Mouse (Mus musculus): ENCODE results near the gene Preb.
A peak's percentile ranks its signal among the peaks of the same experiment; 100 is the strongest.

Gene Preb

DNA sequence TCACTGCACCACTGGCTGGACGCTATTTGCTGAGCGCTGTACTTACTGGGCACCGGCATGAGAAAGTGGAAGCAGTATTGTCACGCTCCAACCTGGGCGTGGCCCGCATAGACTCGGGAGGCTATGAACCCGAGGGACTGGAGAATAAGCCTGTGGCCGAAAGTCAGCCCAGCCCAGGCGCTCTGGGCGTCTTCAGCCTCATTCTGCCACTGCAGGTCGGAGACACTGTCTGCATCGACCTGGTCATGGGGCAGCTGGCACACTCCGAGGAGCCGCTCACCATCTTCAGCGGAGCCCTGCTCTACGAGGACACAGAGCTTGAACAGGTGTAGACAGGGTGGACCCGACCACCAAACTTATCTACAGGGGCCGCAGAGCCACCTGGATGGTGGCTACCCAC lies 39.5 kb downstream of the Preb start:
- DNase-seq: peak; percentile 65

DNA sequence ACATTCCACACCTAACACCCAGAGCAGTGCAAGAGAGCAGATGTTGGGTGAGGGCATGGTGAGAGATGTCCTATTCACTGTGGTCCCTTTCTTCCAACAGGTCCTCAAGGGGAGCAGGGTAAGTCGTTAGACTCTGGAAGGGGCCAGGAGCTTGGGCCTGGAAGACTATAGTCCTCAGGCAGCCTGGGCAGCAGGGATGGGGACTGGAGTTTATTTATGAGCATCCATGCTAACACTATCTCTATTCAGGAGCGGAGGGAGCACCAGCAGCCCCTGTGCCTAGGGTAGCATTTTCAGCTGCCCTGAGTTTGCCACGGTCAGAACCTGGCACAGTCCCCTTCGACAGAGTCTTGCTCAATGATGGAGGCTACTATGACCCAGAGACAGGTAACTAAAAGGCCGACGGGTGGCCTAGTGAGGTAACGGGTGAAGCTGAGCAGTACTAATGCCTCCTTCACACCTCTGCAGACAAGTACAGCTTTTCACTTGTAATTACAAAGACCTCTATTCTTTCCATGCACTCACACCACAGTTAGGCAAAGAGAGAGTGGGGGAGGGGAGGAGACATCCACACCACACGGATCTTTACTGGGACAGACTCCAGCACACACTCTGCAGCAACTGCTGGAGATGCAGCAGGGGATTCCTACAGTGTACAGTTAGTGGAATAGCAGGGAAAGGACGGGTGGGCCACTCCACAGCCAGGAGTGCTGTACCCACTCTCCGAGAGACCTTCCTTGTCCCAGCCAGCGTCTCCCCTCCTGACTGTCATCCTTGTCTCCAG lies 40.1 kb downstream of the Preb start:
- DNase-seq: no peak

DNA sequence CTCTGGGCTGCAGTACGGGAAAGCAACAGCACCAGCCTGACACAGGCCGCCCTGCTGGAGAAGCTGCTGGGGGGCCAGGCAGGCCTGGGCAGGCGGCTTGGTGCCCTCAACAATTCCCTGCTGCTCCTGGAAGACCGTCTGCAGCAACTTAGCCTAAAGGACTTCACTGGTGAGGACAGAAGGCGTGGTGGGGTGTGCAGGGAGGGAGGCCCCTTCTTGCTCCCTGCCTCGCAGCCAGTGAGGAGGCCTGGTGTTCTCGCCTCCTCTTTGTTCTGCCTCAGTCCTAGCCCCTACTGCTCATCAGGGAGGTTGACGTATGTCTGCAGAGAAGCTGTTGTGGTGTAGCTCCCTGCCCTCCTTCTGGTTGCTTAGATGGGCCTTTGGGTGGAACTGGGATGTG lies 41.5 kb downstream of the Preb start:
- DNase-seq: no peak

DNA sequence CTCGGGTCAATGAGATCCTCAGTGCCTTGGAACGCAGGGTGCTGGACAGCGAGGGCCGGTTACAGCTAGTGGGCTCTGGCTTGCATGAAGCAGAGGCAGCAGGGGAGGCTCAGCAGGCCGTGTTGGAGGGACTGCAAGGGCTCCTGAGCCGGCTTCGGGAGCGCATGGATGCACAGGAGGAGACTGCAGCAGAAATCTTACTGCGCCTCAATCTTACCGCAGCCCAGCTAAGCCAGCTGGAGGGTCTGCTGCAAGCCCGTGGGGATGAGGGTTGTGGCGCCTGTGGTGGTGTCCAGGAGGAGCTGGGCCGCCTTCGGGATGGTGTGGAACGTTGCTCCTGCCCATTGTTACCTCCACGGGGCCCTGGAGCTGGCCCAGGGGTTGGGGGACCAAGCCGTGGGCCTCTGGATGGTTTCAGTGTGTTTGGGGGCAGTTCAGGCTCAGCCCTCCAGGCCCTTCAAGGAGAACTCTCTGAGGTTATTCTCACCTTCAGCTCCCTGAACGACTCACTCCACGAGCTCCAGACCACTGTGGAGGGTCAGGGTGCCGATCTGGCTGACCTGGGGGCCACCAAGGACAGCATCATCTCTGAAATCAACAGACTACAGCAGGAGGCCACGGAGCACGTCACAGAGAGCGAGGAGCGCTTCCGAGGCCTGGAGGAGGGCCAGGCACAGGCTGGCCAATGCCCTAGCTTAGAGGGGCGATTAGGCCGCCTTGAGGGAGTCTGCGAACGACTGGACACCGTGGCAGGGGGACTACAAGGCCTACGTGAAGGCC lies 42.1 kb downstream of the Preb start:
- DNase-seq: no peak

DNA sequence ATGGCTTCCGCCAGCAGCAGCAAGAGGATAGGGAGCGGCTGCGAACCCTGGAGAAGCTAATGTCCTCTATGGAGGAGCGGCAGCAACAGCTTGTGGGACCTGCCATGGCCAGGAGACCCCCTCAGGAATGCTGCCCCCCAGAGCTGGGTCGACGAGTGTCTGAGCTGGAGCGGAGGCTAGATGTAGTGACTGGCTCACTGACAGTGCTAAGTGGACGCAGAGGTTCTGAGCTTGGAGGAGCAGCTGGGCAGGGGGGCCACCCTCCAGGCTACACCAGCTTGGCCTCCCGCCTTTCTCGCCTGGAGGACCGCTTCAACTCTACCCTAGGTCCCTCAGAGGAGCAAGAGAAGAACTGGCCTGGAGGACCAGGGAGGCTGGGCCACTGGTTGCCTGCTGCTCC lies 42.8 kb downstream of the Preb start:
- no peak for DNase-seq

DNA sequence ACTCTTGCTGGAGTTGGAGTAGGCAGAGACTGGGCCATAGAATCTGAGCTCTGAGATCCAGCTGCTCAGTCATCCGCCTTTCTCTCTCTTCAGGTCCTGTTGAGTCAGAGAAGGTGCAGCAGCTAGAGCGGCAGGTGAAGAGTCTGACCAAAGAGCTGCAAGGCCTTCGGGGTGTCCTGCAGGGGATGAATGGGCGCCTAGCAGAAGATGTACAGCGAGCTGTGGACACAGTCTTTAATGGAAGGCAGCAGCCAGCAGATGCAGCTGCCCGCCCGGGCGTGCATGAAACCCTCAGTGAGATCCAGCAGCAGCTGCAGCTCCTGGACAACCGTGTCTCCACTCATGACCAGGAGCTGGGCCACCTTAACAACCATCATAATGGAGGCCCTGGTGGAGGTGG lies 43.3 kb downstream of the Preb start:
- DNase-seq: no peak

DNA sequence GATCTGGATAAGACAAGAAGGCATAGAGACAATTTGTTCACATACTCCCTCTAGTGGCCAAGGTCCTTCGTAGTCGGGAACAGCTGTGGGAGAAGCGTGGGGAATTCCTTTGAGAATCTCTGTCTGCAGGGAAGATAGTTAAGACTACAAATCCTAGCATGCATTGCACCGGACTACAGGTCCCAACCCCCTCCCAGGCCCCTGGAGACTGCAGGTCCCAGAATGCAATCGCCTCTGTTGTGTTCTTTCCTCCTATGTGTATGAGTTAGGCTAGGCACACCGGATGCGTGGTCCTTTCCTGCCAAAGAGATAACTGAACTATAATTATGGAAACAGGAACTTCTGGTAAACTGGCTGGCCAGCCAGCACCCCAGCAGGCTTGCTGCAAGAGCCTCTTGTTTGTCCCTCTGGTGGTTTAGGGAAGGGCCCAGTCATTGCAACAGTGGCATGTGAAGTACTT lies 44.2 kb downstream of the Preb start:
- DNase-seq: peak; percentile 97

DNA sequence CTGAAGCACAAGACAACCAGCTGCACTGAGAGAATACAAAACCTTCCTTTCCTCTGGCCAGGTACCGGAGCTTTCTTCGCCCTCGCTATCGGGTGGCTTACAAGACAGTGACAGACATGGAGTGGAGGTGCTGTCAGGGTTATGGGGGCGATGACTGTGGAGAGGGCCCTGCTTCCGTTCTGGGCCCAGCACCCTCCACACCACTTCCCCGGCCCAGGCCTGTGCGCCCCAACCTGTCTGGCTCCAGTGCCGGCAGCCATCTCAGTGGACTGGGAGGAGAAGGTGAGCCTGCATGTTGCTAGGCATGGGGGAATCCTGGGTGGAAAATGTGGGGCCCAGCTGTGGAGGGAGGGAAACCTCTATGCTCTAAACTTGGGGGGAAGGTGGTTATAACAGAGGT lies 44.7 kb downstream of the Preb start:
- DNase-seq: no peak

DNA sequence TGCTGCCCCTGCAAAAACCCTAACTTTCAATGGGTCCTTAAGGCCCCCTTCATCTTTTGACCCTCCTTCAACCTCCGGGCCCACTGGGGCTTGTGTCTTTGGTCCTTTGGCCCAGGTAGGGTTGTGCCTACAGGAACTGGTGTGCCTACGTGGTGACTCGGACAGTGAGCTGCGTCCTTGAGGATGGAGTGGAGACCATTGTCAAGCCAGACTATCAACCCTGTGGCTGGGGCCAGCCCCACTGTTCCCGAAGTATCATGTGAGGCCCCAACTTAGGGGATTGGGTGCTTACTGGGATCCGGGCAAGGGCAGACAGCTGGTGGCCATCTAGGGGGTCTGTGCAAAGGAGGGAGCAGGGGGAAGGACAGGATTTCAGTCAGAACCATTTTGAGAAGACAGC lies 45.3 kb downstream of the Preb start:
- DNase-seq: no peak

DNA sequence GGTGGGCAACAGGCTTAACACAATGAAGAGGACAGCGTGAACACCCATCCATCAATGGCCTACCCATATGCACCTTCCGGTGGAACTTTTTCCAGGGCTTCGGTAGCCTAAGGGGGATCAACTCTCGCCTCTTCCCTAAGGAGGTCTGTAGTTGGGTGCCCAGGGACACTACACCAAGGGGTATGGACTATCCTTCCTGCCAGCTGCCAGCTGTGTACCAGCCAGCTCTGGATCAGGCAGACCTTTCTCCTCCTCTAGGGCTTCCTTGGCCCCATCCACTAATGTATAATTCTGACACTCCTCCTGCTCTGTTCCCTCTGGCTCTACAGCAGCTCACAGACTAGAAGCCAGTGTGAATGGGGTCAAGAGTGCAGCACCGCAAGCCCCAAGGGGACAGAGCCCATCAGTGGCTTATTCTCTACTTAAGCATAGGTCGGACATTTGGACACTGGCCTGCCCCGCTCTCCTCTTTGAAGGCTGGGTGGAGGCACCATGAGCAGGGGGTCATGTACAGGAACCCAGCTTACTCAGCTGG lies 46.0 kb downstream of the Preb start:
- DNase-seq: no peak

DNA sequence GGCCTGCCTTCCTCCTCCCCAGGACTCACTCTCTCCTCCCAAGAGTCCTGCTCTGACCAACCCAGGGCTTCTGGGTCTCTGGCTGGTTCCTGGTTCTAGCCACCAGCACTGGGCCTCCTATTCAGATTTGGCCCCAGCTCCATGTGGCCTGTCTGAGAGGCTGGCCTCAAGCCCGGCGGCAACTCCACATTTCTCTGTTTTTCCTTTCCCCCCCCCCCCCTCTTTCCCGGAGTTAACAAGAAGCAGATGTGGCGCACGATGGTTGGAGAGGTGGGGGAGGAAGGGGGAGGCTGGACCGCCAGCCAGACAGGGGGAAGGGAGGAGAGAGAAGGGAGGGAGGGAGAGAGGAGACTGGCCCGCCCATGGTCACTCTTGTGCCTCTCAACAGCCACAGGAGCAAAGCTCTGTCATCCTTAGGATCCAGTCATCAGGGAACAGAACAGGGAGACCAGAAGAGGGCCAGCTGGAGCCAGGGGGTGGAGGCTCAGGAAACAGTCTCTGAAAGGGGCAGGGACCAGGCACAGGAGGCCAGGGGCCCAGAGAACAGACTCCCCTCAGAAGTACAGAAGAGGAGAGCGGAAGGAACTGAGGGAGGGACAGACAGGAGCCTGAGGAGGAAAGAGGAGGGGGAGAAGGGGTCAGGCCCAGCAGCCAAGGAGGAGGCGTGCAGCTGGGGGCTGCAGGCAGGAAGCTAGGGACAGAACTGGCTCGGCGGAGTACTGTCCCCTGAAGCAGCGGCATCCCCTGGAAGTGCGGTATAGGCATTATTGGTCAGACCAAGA lies 46.9 kb downstream of the Preb start, which contains the start of gene Emilin1:
Gene Emilin1 (plus strand): TSS at position 343 of the 782 bp plus-strand sequence.
- DNase-seq: peak; percentile 70

DNA sequence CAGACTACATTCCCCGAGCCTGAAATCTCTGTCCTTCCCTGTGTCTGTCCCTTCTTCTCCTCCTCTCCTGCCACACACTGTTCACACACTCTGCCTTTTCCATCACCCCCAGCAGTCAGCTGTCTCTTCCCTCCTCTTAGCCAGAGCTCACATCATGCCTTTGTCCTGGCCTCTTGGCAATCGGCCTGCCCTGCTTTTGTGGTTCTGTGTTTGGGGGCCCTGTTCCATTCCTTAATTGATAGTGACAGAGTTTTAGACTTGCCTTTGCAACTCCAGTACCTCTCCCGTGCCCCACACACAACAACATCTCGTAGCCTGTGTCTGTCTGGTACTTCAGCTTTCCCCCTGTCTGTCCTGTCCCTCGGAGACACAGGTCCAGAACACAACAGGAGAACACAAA lies 48.0 kb downstream of the Preb start:
- DNase-seq: no peak

DNA sequence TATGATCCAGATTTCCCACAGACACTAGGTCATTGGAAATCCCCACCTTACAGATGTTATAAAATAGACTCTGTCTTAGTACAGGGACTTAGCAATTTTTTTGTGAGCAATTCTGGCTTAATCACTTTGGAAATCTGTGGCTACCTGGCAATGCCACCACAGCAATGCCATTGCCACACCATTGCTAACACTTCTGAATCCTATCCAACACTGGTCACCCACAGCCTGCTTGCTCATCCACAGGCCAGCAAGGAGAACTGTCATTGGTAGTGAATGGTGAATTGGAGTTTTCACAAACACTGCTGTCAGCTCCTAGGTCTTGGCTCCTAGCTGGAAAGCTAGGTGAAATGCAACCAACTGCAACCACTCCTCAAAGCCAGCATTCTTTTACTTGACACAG lies 49.7 kb downstream of the Preb start:
- DNase-seq: no peak

DNA sequence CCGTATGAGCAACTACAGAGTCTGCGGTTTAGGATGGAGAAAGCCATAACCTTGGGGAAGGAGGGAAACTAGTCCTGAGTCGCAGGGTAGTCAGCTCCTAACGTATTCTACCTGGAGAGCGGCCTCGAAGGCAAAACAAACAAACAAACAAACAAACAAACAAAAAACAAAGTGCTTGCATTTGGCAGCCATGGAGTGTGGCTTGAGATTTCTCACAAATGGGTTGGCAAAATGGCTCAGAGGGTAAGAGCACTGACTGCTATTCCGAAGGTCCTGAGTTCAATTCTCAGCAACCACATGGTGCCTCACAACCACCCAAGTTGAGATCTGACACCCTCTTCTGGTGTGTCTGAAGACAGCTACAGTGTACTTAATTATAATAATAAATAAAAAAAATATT lies 50.3 kb downstream of the Preb start:
- no peak for DNase-seq

DNA sequence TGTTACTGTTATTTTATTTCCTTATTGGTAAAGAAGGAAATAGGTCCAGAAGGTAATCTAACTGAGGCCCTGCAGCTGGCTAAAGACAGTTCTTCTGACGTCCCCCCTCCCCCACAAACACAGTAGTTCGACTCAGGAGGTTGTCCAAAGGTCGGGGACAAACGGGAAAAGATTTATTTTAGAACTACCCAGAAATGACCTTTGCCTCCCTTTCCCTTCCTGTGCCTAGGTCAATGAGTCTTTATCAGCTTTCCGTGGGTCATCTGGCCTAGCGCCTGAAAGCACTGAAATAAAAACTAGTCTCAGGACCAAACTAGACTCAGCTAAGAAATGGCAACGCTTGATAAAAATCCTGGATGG lies 50.9 kb downstream of the Preb start:
- DNase-seq: peak; percentile 83

DNA sequence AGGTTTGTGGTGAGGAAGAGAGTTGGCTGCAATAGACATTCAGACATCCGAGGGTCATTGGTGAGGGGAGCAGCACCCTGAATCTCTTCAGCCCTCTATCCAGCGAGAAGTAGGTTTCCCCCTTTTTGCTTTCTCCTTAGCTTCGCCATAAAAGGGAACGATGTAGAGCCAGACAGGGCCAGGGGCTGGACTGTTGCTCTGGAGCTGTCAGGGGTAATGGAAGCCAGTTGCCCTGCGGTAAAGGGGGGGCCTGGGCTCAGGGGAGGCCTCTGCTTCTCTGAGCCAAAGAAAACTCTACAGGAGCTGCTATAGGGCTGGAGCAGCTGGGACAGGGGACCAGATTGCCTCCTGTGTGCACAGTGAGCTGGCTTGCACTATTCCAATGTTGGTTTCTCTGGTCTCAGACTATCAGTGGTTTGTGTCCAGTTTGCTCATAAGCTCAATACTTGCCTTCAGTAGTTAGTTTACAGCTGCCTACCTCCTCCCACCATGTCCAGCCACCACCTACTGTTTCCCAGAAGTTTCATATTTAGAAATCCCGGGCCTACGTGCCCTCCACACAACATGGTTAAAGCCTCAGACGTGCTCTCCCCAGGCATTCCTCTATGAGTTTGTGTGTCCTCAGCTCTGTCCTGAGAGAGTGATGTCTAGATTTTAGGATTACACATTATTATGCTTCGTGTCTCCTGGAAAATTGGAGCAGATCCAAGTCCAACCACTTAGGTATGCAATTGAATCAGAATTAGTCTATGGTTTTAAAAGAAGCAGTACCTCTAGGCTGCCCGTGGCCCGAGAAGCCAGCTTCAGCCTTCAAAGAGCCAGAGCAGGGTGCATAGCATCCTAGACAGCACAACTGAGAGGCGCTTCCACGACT lies 51.5 kb downstream of the Preb start:
- peak; percentile 56 for DNase-seq

DNA sequence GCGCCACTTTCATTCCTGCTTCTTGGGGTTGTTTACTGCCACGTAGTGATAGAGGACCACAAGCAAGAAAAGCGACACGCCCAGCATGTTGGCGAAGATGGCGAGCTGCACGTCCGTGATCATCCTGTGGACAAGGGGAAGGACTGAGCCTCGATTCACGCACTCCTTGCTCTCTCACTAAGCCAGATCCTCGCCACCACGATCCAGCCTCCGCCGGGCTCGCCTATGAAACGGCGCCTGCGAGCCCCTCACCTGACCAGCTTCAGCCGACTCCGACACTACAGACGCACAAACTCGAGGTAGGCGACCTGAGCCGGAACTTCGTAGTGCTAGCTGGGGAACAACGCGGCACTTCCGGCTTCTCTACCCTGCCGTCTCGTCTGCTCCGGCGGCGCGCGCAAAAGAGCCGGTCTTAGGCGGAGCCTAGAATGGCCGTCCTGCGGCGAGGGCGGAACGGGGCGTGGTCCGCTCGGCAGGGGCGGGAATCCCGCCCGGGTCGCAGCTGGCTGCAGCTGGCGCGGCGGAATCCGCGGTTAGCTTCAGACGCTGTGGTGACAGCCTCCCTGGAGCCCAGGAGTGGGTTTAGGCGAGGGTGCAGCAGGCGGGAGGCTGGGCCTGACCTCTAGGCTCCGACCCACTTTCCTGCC lies 52.6 kb downstream of the Preb start, which contains the start of gene Ost4:
Gene Ost4 (minus strand): TSS at position 376 of the 647 bp plus-strand sequence.
- DNase-seq: peak; percentile 97

DNA sequence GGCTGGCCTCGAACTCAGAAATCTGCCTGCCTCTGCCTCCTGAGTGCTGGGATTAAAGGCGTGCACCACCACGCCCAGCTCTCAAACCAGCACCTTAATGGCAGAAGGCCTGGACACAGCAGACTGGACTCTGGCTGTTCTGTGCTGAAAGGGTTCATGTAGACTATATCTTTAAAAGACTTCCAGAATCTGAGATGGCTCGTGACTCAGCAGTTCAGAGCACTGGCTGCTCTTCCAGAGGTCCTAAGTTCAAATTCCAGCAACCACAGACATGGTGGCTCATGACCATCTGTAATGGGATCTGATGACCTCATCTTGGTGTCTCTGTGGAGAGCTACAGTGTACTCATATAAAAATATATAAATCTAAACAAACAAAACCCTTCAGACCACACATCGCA lies 58.3 kb downstream of the Preb start:
- peak; percentile 28 for DNase-seq
